Mouse (Mus musculus) lung, postnatal 14 days (tissue): ENCODE results near the gene Zbtb49.

Experiments used
- DNase-seq: peaks from one replicate; pipeline ENCODE4 v3.0.0; 2021

The Zbtb49 gene

GRCm38 (mm10) chr5:38190907-38191306 lies 29.4 kb downstream of the Zbtb49 start:
- DNase-seq, result no peak

- no peak for DNase-seq
Measured at GRCm38 (mm10) chr5:38187006-38187405, 33.3 kb downstream of the Zbtb49 start.

- DNase-seq, result no peak
Measured at GRCm38 (mm10) chr5:38184688-38185285, 35.5 kb downstream of the Zbtb49 start.

GRCm38 (mm10) chr5:38174256-38174912 lies 45.9 kb downstream of the Zbtb49 start:
- DNase-seq, result no peak

GRCm38 (mm10) chr5:38173766-38174165 lies 46.5 kb downstream of the Zbtb49 start:
- no peak for DNase-seq

GRCm38 (mm10) chr5:38168497-38168896 lies 51.8 kb downstream of the Zbtb49 start:
- no peak for DNase-seq

GRCm38 (mm10) chr5:38159634-38160413 lies 60.4 kb downstream of the Zbtb49 start, which contains the start of gene Nsg1:
Nsg1 (minus strand) TSS chr5:38159907.
- no peak for DNase-seq

GRCm38 (mm10) chr5:38158947-38159633 lies 61.2 kb downstream of the Zbtb49 start:
- peak; percentile 72 for DNase-seq

GRCm38 (mm10) chr5:38158501-38158946 lies 61.7 kb downstream of the Zbtb49 start:
- no peak for DNase-seq

- no peak for DNase-seq
Measured at GRCm38 (mm10) chr5:38157481-38158020, 62.7 kb downstream of the Zbtb49 start.

GRCm38 (mm10) chr5:38153636-38154035 lies 66.6 kb downstream of the Zbtb49 start:
- DNase-seq, result no peak

- DNase-seq, result no peak
Measured at GRCm38 (mm10) chr5:38152201-38153108, 67.8 kb downstream of the Zbtb49 start.

GRCm38 (mm10) chr5:38151264-38151663 lies 69.0 kb downstream of the Zbtb49 start:
- DNase-seq, result no peak

GRCm38 (mm10) chr5:38146524-38146923 lies 73.7 kb downstream of the Zbtb49 start:
- peak; percentile 61 for DNase-seq

- DNase-seq, result no peak
Measured at GRCm38 (mm10) chr5:38140893-38141292, 79.4 kb downstream of the Zbtb49 start.
